Mouse (Mus musculus) olfactory bulb, adult 2 months (tissue): ENCODE results near the gene Rundc3a.

Experiments used
- CTCF ChIP-seq: fragments of 200-500 bp; IDR thresholded peaks from 2 replicates; pipeline ENCODE4 v1.5.1; 2012; ENCODE audit warnings: low read depth, mild to moderate bottlenecking, low read length, moderate library complexity; ENCODE audit not compliant: insufficient read depth
- POLR2A ChIP-seq: fragments of 200-500 bp; IDR thresholded peaks from 2 replicates; pipeline ENCODE4 v1.6.1; 2012; ENCODE audit warnings: mild to moderate bottlenecking, low read depth, low read length, moderate library complexity; ENCODE audit not compliant: insufficient read depth

GRCm38 (mm10) chr11:102356190-102356589, 37.0 kb upstream of the Rundc3a start:
- TF ChIP-seq POLR2A (no peak), CTCF (no peak)
